Mouse (Mus musculus) intestine, embryonic 16.5 days (tissue): Measurements from ENCODE around the gene Fundc1. TPM values are rescaled to one million over a fixed set of nuclear protein-coding genes. Genes with fewer than 3 reads are reported as not detected.

Source experiments
- ATAC-seq: fragments of 200-750 bp; cut with Nextera tagmentation; 2 replicates; pipeline ENCODE4 v1.8.0; 2017; ENCODE audit warnings: moderate TSS enrichment, moderate library complexity
- H3K27ac ChIP-seq: fragments of 300-500 bp; sonication (generic); 2 replicates; pipeline ENCODE4 v1.5.1; 2014; ENCODE audit warnings: mild to moderate bottlenecking, low read length
- H3K27me3 ChIP-seq: fragments of 300-500 bp; sonication (generic); replicated peaks from 2 replicates; pipeline ENCODE4 v1.6.1; 2014; ENCODE audit warnings: low read length, control low read depth, mixed read lengths; ENCODE audit not compliant: control insufficient read depth, insufficient read depth
- H3K36me3 ChIP-seq: fragments of 300-500 bp; sonication (generic); 2 replicates; pipeline ENCODE4 v1.6.1; 2014; ENCODE audit warnings: low read length, control low read depth; ENCODE audit not compliant: control insufficient read depth, insufficient read depth
- H3K4me1 ChIP-seq: fragments of 300-500 bp; sonication (generic); 2 replicates; pipeline ENCODE4 v1.6.1; 2014; ENCODE audit warnings: low read length, control low read depth, mixed read lengths; ENCODE audit not compliant: control insufficient read depth, insufficient read depth
- H3K4me2 ChIP-seq: fragments of 300-500 bp; sonication (generic); 2 replicates; pipeline ENCODE4 v1.6.1; 2014; ENCODE audit warnings: low read depth, low read length, control low read depth
- H3K4me3 ChIP-seq: fragments of 300-500 bp; sonication (generic); 2 replicates; pipeline ENCODE4 v1.5.1; 2014; ENCODE audit warnings: mild to moderate bottlenecking, low read length
- H3K9ac ChIP-seq: fragments of 300-500 bp; sonication (generic); 2 replicates; pipeline ENCODE4 v1.6.1; 2014; ENCODE audit warnings: low read depth, low read length
- H3K9me3 ChIP-seq: fragments of 300-500 bp; sonication (generic); 2 replicates; pipeline ENCODE4 v1.6.1; 2016; ENCODE audit warnings: low read length, control low read depth; ENCODE audit not compliant: control insufficient read depth
- WGBS: fragments of 180-500 bp; shearing (Covaris S2); extraction: QIAGEN DNeasy Blood & Tissue Kit; methylation state at CpG from one replicate; pipeline ENCODE4 v1.1.7; 2014; 5-methylcytosine and 5-hydroxymethylcytosine counted together
- polyA plus RNA-seq: library from polyadenylated mRNA; unstranded; fragments of >200 nt; fragmentation: Nextera tagmentation; extraction: Ambion mirVana; gene quantifications from 2 replicates; pipeline ENCODE4 v1.2.1, GENCODE M21; 2015

Fundc1 gene
- polyA plus RNA-seq, 1 experiment from 2014 or later = 44.5 TPM

DNA sequence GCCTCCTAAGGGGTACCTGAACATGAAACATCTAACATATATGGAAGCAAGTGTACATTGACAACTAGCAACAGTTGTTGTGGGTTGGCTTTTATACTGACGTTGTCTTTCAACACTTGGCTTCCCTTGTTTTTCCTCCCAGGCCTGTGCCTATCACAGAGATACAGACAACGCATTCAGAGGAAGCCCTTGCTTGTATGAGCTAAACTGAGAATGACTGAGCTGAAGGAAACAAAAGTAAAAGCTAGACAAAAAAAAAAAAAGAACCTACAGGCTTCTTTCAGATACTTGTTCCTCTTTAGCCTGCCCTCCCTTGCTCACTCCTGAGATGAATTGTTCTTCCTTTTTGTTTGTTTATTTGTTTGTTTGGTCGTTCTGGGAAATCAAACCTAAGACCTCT is 58.1 kb downstream of the Fundc1 start:
- H3K4me2 ChIP-seq = no peak overlapping the region
- no peak overlapping the region for H3K4me3 ChIP-seq
- ATAC-seq = no peak
- WGBS = 70% methylated on average over 3 of the region's 3 CpGs
- no peaks in the 10 kb centered on the region for H3K4me1 ChIP-seq
- no peak overlapping the region for H3K27ac ChIP-seq
- H3K36me3 ChIP-seq = no peaks in the 10 kb centered on the region
- H3K9ac ChIP-seq = no peak overlapping the region
- H3K27me3 ChIP-seq = no peaks in the 10 kb centered on the region
- H3K9me3 ChIP-seq = no peaks in the 10 kb centered on the region

GRCm38 (mm10) chrX:17512021-17512602 is 60.0 kb downstream of the Fundc1 start:
- Histone ChIP-seq H3K4me3 (no peak overlapping the region), H3K9me3 (no peaks in the 10 kb centered on the region), H3K36me3 (no peaks in the 10 kb centered on the region), H3K4me1 (no peaks in the 10 kb centered on the region), H3K27ac (no peak overlapping the region), H3K27me3 (no peaks in the 10 kb centered on the region), H3K9ac (no peak overlapping the region), H3K4me2 (no peak overlapping the region)
- ATAC-seq = no peak; the same call in 1 of the 2 replicates
- WGBS = 39% methylated on average over 3 of the region's 3 CpGs
